Mouse (Mus musculus): ENCODE data around the gene Majin.

DNA sequence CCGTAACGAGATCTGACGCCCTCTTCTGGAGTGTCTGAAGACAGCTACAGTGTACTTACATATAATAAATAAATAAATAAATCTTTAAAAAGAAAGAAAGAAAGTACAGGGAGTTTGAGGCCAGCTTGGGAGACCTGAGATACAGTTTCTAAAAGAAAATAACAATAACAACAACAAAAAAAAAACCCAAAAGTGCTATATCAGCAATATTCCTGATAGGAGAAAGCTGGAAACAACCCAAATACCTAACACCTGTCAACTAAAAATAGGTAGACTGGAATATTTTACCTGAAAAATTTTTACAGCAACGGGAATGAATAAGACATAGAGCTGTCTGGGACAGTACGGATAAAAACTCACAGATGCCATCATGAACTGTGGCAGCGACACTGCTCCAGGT is 5.4 kb upstream of the Majin start:
- TF ChIP-seq ZC3H11A (IDR thresholded peaks at IDR 0.05; ENCODE audit: low read depth, low read length) (no peak), ELF1 (IDR thresholded peaks at IDR 0.05; ENCODE audit: low read depth, low read length) (no peak), MAX (IDR thresholded peaks at IDR 0.05; ENCODE audit: low read length) (no peak), CTCF (conservative IDR thresholded peaks at IDR 0.05 in 1 of 2, IDR thresholded peaks at IDR 0.05 in 1 of 2; ENCODE audit: low read depth in 2 of 2, low read length in 2 of 2) (no peak), ZNF384 (IDR thresholded peaks at IDR 0.05; ENCODE audit: low read depth, low read length) (no peak), TCF12 (IDR thresholded peaks at IDR 0.05; ENCODE audit: low read depth, low read length) (no peak), EP300 (IDR thresholded peaks at IDR 0.05; ENCODE audit: low read length) (no peak), RAD21 (IDR thresholded peaks at IDR 0.05; ENCODE audit: low read depth, low read length) (no peak), E2F4 (IDR thresholded peaks at IDR 0.05; ENCODE audit: insufficient replicate concordance, low read depth, low read length) (no peak), USF2 (conservative IDR thresholded peaks at IDR 0.05; ENCODE audit: low read depth, low read length) (no peak)

Data from CH12.LX (cell line).